Mouse (Mus musculus): ENCODE measurements at regions not wholly inside any gene's neighbourhood (a gene's known extent, or its start where the extent isn't known, plus 50 kb on each side); places are given as distances from the start of the nearest gene placed in this dataset.

- no peak overlapping the region for H3K27ac ChIP-seq
- ATAC-seq (replicated peaks; ENCODE audit: low FRiP score, low read depth), result no peak
- peaks cover 9% of the 10 kb centered on the region; the same call in 1 of the 2 replicates for H3K4me1 ChIP-seq (replicated peaks; ENCODE audit: insufficient read depth, low read length)
- no peak for TF ChIP-seq CTCF (IDR thresholded peaks at IDR 0.05; ENCODE audit: low read depth)
- H3K4me2 ChIP-seq (ENCODE audit: low read length), result no peak overlapping the region
- H3K4me3 ChIP-seq (replicated peaks; ENCODE audit: low read depth, low read length), result no peak overlapping the region
- H3K27me3 ChIP-seq (ENCODE audit: insufficient read depth, low read length), result no peaks in the 10 kb centered on the region
- no peaks in the 10 kb centered on the region for H3K9me3 ChIP-seq (replicated peaks; ENCODE audit: low read length)
- H3K9ac ChIP-seq (ENCODE audit: low read depth, low read length), result no peak overlapping the region
- no peak for DNase-seq (ENCODE audit: low spot score)
- 81% methylated on average over 4 of the region's 4 CpGs for WGBS
- no peaks in the 10 kb centered on the region for H3K36me3 ChIP-seq (ENCODE audit: insufficient read depth, low read length)
These were observed 132.1 kb downstream of the Zfp36l1 start for GRCm38 (mm10) chr12:79980711-79981110.

DNA sequence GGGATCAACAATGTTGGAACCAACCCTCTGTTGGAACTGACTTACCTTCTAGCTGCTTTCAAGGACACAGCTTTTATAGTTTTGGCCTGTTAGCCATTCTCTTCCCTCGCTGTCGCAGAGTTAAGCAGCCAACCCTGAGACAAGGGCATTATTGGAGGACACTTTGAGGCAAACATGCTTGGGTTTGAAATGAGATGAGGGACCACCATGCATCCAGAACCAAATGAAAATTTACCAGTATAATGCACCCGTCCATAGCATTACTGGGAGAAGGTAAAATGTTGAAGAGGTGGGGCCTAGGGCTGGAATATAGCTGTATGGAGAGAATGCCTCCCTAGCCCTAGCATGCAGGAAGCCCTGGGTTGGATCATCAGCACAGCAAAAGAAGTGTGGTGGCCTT lies 135.7 kb downstream of the Zfp36l1 start:
- Histone ChIP-seq H3K27ac (no peak overlapping the region), H3K4me1 (replicated peaks; ENCODE audit: insufficient read depth, low read length) (peaks cover 12% of the 10 kb centered on the region), H3K9me3 (replicated peaks; ENCODE audit: low read length) (no peaks in the 10 kb centered on the region), H3K4me2 (ENCODE audit: low read length) (no peak overlapping the region), H3K9ac (ENCODE audit: low read depth, low read length) (no peak overlapping the region), H3K36me3 (ENCODE audit: insufficient read depth, low read length) (no peaks in the 10 kb centered on the region), H3K27me3 (ENCODE audit: insufficient read depth, low read length) (no peaks in the 10 kb centered on the region), H3K4me3 (replicated peaks; ENCODE audit: low read depth, low read length) (no peak overlapping the region)
- DNase-seq (ENCODE audit: low spot score), result no peak
- no peak for ATAC-seq (replicated peaks; ENCODE audit: low FRiP score, low read depth)
- 93% methylated on average over 3 of the region's 3 CpGs for WGBS
- no peak for TF ChIP-seq CTCF (IDR thresholded peaks at IDR 0.05; ENCODE audit: low read depth)

- no peaks in the 10 kb centered on the region for H3K27me3 ChIP-seq (ENCODE audit: insufficient read depth, low read length)
- H3K9me3 ChIP-seq (replicated peaks; ENCODE audit: low read length), result no peaks in the 10 kb centered on the region
- no peak for TF ChIP-seq CTCF (IDR thresholded peaks at IDR 0.05; ENCODE audit: low read depth)
- H3K27ac ChIP-seq, result peak overlapping the region; percentile 77
- no peak overlapping the region for H3K9ac ChIP-seq (ENCODE audit: low read depth, low read length)
- peaks cover 25% of the 10 kb centered on the region for H3K4me1 ChIP-seq (replicated peaks; ENCODE audit: insufficient read depth, low read length)
- 48% methylated on average over 9 of the region's 9 CpGs for WGBS
- no peaks in the 10 kb centered on the region for H3K36me3 ChIP-seq (ENCODE audit: insufficient read depth, low read length)
- H3K4me2 ChIP-seq (ENCODE audit: low read length), result no peak overlapping the region
- ATAC-seq (replicated peaks; ENCODE audit: low FRiP score, low read depth) (no peak), DNase-seq (ENCODE audit: low spot score) (peak; percentile 55)
- no peak overlapping the region for H3K4me3 ChIP-seq (replicated peaks; ENCODE audit: low read depth, low read length)
These were observed 137.2 kb downstream of the Zfp36l1 start for GRCm38 (mm10) chr12:79975466-79976239.

DNA sequence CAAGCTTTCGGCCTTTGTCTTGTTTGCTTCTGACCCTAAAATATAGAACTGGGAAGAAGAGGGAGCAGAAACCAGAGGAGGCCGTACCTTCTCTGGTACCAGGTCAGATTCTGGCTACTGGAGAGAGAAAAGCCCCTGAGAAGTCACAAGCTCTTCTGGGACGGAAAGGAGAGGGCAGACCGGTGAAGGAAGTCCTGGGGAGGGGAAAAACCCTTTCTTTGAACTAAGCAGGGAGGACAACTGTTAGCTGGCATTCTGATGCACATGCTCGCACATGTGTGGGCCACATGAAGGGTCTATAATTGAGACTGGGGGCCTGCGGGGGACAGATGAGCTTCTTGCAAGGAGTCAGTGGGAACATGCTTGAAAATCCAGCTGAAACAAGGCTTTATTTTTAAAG lies 137.8 kb downstream of the Zfp36l1 start:
- 65% methylated on average over 6 of the region's 6 CpGs for WGBS
- TF ChIP-seq CTCF (IDR thresholded peaks at IDR 0.05; ENCODE audit: low read depth), result no peak
- no peaks in the 10 kb centered on the region for H3K27me3 ChIP-seq (ENCODE audit: insufficient read depth, low read length)
- H3K9ac ChIP-seq (ENCODE audit: low read depth, low read length), result no peak overlapping the region
- H3K4me1 ChIP-seq (replicated peaks; ENCODE audit: insufficient read depth, low read length), result peaks cover 31% of the 10 kb centered on the region
- no peaks in the 10 kb centered on the region for H3K9me3 ChIP-seq (replicated peaks; ENCODE audit: low read length)
- DNase-seq (ENCODE audit: low spot score) (no peak), ATAC-seq (replicated peaks; ENCODE audit: low FRiP score, low read depth) (no peak)
- H3K36me3 ChIP-seq (ENCODE audit: insufficient read depth, low read length), result no peaks in the 10 kb centered on the region
- H3K4me2 ChIP-seq (ENCODE audit: low read length), result no peak overlapping the region
- H3K4me3 ChIP-seq (replicated peaks; ENCODE audit: low read depth, low read length), result no peak overlapping the region
- H3K27ac ChIP-seq, result peak overlapping the region; percentile 77

- Histone ChIP-seq H3K27ac (peak overlapping the region; percentile 77), H3K27me3 (ENCODE audit: insufficient read depth, low read length) (no peaks in the 10 kb centered on the region), H3K4me1 (replicated peaks; ENCODE audit: insufficient read depth, low read length) (peaks cover 34% of the 10 kb centered on the region), H3K9ac (ENCODE audit: low read depth, low read length) (no peak overlapping the region), H3K4me3 (replicated peaks; ENCODE audit: low read depth, low read length) (no peak overlapping the region), H3K36me3 (ENCODE audit: insufficient read depth, low read length) (no peaks in the 10 kb centered on the region), H3K9me3 (replicated peaks; ENCODE audit: low read length) (no peaks in the 10 kb centered on the region), H3K4me2 (ENCODE audit: low read length) (no peak overlapping the region)
- TF ChIP-seq CTCF (IDR thresholded peaks at IDR 0.05; ENCODE audit: low read depth), result no peak
- DNase-seq (ENCODE audit: low spot score) (peak; percentile 72), ATAC-seq (replicated peaks; ENCODE audit: low FRiP score, low read depth) (no peak)
- 45% methylated on average over 7 of the region's 7 CpGs for WGBS
These were observed 138.3 kb downstream of the Zfp36l1 start for GRCm38 (mm10) chr12:79974530-79974929.

GRCm38 (mm10) chr12:79973566-79974230 lies 139.1 kb downstream of the Zfp36l1 start:
- DNase-seq (ENCODE audit: low spot score) (no peak), ATAC-seq (replicated peaks; ENCODE audit: low FRiP score, low read depth) (no peak)
- Histone ChIP-seq H3K9ac (ENCODE audit: low read depth, low read length) (no peak overlapping the region), H3K9me3 (replicated peaks; ENCODE audit: low read length) (no peaks in the 10 kb centered on the region), H3K4me1 (replicated peaks; ENCODE audit: insufficient read depth, low read length) (peaks cover 35% of the 10 kb centered on the region), H3K4me2 (ENCODE audit: low read length) (no peak overlapping the region), H3K27me3 (ENCODE audit: insufficient read depth, low read length) (no peaks in the 10 kb centered on the region), H3K36me3 (ENCODE audit: insufficient read depth, low read length) (no peaks in the 10 kb centered on the region), H3K27ac (no peak overlapping the region), H3K4me3 (replicated peaks; ENCODE audit: low read depth, low read length) (no peak overlapping the region)
- TF ChIP-seq CTCF (IDR thresholded peaks at IDR 0.05; ENCODE audit: low read depth), result no peak
- 64% methylated on average over 7 of the region's 7 CpGs for WGBS

Measured in kidney, postnatal 0 days (tissue).